34 mouse cellular contexts compared by ENCODE assay signal in genomic region chr3:132186888-132187552, GRCm38 (mm10).
"Had no signal": no experiment of that assay in that cellular context is flagged by ENCODE, and none has a peak within 500 bp of the region (broad histone marks: within the 10 kb centered on the region; RNA-seq: fewer than 3 reads in every experiment).

No protein-coding gene starts in this region.

- H3K27ac ChIP-seq: heart, embryonic 10.5 days; heart, embryonic 13.5 days; heart, embryonic 15.5 days; hindbrain, embryonic 10.5 days; hindbrain, embryonic 12.5 days; hindbrain, embryonic 13.5 days; hindbrain, embryonic 14.5 days; hindbrain, embryonic 15.5 days; hindbrain, postnatal 0 days; intestine, embryonic 15.5 days; kidney, embryonic 15.5 days; kidney, postnatal 0 days; layer of hippocampus, adult 2 months had no signal

- H3K36me3 ChIP-seq: heart, embryonic 10.5 days; heart, embryonic 12.5 days; heart, embryonic 13.5 days; heart, embryonic 15.5 days; hindbrain, embryonic 10.5 days; hindbrain, embryonic 12.5 days; hindbrain, embryonic 13.5 days; hindbrain, embryonic 15.5 days; intestine, embryonic 15.5 days; kidney, embryonic 15.5 days had no signal

- ATAC-seq: hindbrain, embryonic 16.5 days; hindbrain, postnatal 0 days; inflammation-experienced regulatory T-cells, adult 6 months; intestine, embryonic 15.5 days; intestine, embryonic 16.5 days; intestine, postnatal 0 days had no signal

- H3K9me3 ChIP-seq: heart, embryonic 10.5 days; heart, embryonic 12.5 days; heart, embryonic 13.5 days; heart, embryonic 15.5 days; hindbrain, embryonic 10.5 days; hindbrain, embryonic 12.5 days; hindbrain, embryonic 13.5 days; hindbrain, embryonic 15.5 days; intestine, embryonic 15.5 days; kidney, embryonic 15.5 days had no signal

- H3K9ac ChIP-seq: heart, embryonic 12.5 days; heart, embryonic 13.5 days; heart, embryonic 15.5 days; hindbrain, embryonic 12.5 days; hindbrain, embryonic 13.5 days; hindbrain, embryonic 14.5 days; hindbrain, embryonic 15.5 days; intestine, embryonic 15.5 days; kidney, embryonic 15.5 days had no signal

- H3K4me2 ChIP-seq: heart, embryonic 11.5 days; heart, embryonic 12.5 days; heart, embryonic 13.5 days; heart, embryonic 15.5 days; hindbrain, embryonic 12.5 days; hindbrain, embryonic 13.5 days; hindbrain, embryonic 14.5 days; hindbrain, embryonic 15.5 days; intestine, embryonic 15.5 days; kidney, embryonic 15.5 days had no signal

- DNase-seq: heart, postnatal 10 days; heart, postnatal 14 days; heart, postnatal 36 days; heart, postnatal 4 days; kidney, adult 11 months; kidney, adult 18-20 months; kidney, adult 2 months; kidney, adult 8-10 months; kidney, adult 9 months; kidney, postnatal 10 days; kidney, postnatal 14 days; kidney, postnatal 25 days; kidney, postnatal 36 days; kidney, postnatal 4 days; layer of hippocampus, postnatal 36 days had no signal

- H3K4me1 ChIP-seq: heart, embryonic 10.5 days; heart, embryonic 12.5 days; heart, embryonic 13.5 days; heart, embryonic 15.5 days; hindbrain, embryonic 10.5 days; hindbrain, embryonic 12.5 days; hindbrain, embryonic 13.5 days; hindbrain, embryonic 15.5 days; intestine, embryonic 15.5 days; kidney, embryonic 15.5 days had no signal

- H3K4me3 ChIP-seq: heart, embryonic 10.5 days; heart, embryonic 12.5 days; heart, embryonic 13.5 days; heart, embryonic 15.5 days; hindbrain, embryonic 10.5 days; hindbrain, embryonic 12.5 days; hindbrain, embryonic 13.5 days; hindbrain, embryonic 15.5 days; intestine, embryonic 15.5 days; kidney, embryonic 15.5 days; layer of hippocampus, adult 2 months had no signal

- H3K27me3 ChIP-seq: heart, embryonic 12.5 days; heart, embryonic 13.5 days; heart, embryonic 15.5 days; hindbrain, embryonic 12.5 days; hindbrain, embryonic 13.5 days; hindbrain, embryonic 15.5 days; intestine, embryonic 15.5 days; kidney, embryonic 15.5 days had no signal
